In genomic region chr7:18858310-18858916, GRCm38 (mm10) we compare ENCODE assay signal across 10 mouse cellular contexts. TPM values are rescaled to one million over a fixed set of nuclear protein-coding genes. Genes with fewer than 3 reads are reported as not detected.
A peak's percentile ranks its signal among the peaks of the same experiment; 100 is the strongest.
DNase-seq lines count a peak whose midpoint lies in the region; ATAC-seq lines count a peak whose summit lies in the region.
"Had no signal": no experiment of that assay in that cellular context is flagged by ENCODE, and none has a peak within 500 bp of the region (broad histone marks: within the 10 kb centered on the region; RNA-seq: fewer than 3 reads in every experiment).

No protein-coding gene starts in this region.

- H3K4me1 ChIP-seq in heart, embryonic 13.5 days: peaks cover 12% of the 10 kb centered on the region
- H3K4me1 ChIP-seq in midbrain, embryonic 14.5 days (ENCODE audit: control insufficient read depth, insufficient read depth, low read length): no peaks in the 10 kb centered on the region

- H3K4me2 ChIP-seq in heart, embryonic 13.5 days: no peak overlapping the region
- H3K4me2 ChIP-seq in midbrain, embryonic 14.5 days (ENCODE audit: low read length): no peak overlapping the region

- 0 out of 2 replicates have a peak, but pooled peaks cover 5% of the 10 kb centered on the region for H3K9me3 ChIP-seq in heart, embryonic 13.5 days
- peaks cover 2% of the 10 kb centered on the region; the same call in 1 of the 2 replicates for H3K9me3 ChIP-seq in midbrain, embryonic 14.5 days (ENCODE audit: control insufficient read depth, low read length)

- H3K27me3 ChIP-seq in heart, embryonic 13.5 days (replicated peaks): no peaks in the 10 kb centered on the region
- H3K27me3 ChIP-seq in midbrain, embryonic 14.5 days (ENCODE audit: control insufficient read depth, insufficient read depth, low read length): no peaks in the 10 kb centered on the region

- WGBS in heart, embryonic 13.5 days: 44% methylated on average over 5 of the region's 5 CpGs
- WGBS in midbrain, embryonic 14.5 days: 85% methylated on average over 5 of the region's 5 CpGs

- ATAC-seq in heart, embryonic 13.5 days (ENCODE audit: extremely low read depth, insufficient number of reproducible peaks, low FRiP score, low TSS enrichment): no peak
- ATAC-seq in cerebellum, adult (ENCODE audit: insufficient number of reproducible peaks, low FRiP score, low TSS enrichment): no peak
- ATAC-seq in midbrain, embryonic 14.5 days (ENCODE audit: low FRiP score, low TSS enrichment): no peak
- ATAC-seq in CD4-positive, CD25-positive, alpha-beta regulatory T cell, adult 4 months: no peak
- ATAC-seq: forebrain, embryonic 16.5 days had no signal

- H3K27ac ChIP-seq in heart, embryonic 13.5 days (replicated peaks): peak overlapping the region; percentile 79
- H3K27ac ChIP-seq in midbrain, embryonic 14.5 days (replicated peaks; ENCODE audit: low read depth, low read length): no peak overlapping the region

- peak; percentile 69 for DNase-seq in 3134 (ENCODE audit: extremely low read depth, insufficient read length, low spot score)
- peak; percentile 88 for DNase-seq in Muller cell, postnatal 12 days (ENCODE audit: inconsistent ontology term)
- DNase-seq in kidney, postnatal 14 days: peak; percentile 34
- DNase-seq in midbrain, embryonic 14.5 days: no peak
- no peak for DNase-seq in right cerebral cortex, postnatal 10 days (ENCODE audit: low spot score in 2 of 2)
- DNase-seq: thymus, postnatal 14 days had no signal

- H3K36me3 ChIP-seq in heart, embryonic 13.5 days: no peaks in the 10 kb centered on the region
- H3K36me3 ChIP-seq in midbrain, embryonic 14.5 days (ENCODE audit: control insufficient read depth, insufficient read depth, low read length): no peaks in the 10 kb centered on the region

- H3K4me3 ChIP-seq in heart, embryonic 13.5 days: no peak overlapping the region
- H3K4me3 ChIP-seq in midbrain, embryonic 14.5 days (replicated peaks; ENCODE audit: low read depth, low read length): no peak overlapping the region

- no peak overlapping the region for H3K9ac ChIP-seq in heart, embryonic 13.5 days
- no peak overlapping the region for H3K9ac ChIP-seq in midbrain, embryonic 14.5 days (replicated peaks; ENCODE audit: low read length)

RNA-seq across cellular contexts. Expression of gene Pglyrp1, which starts 12.7 kb away (rescaled TPM):
- 0.82 and 1.2 TPM in 2 replicates for polyA plus RNA-seq in heart, embryonic 13.5 days (2015; fragmentation: Nextera tagmentation; extraction: Ambion mirVana)
- polyA plus RNA-seq in midbrain, embryonic 14.5 days (2014; fragmentation: Nextera tagmentation; extraction: Ambion mirVana): 18.9 and 20.7 TPM in 2 replicates
- 100 to 1,000 TPM; 246 to 259 TPM for polyA plus RNA-seq in CD4-positive, CD25-positive, alpha-beta regulatory T cell, adult 4 months (2017; shearing (Covaris generic))

RNA-seq across cellular contexts. Expression of gene Mill2, which starts 18.6 kb away (rescaled TPM):
- 0.16 and 0.18 TPM in 2 replicates for polyA plus RNA-seq in heart, embryonic 13.5 days (2015; fragmentation: Nextera tagmentation; extraction: Ambion mirVana)
- polyA plus RNA-seq in midbrain, embryonic 14.5 days (2014; fragmentation: Nextera tagmentation; extraction: Ambion mirVana): 0.18 and 0.43 TPM in 2 replicates
- under 1 TPM in 1 of 2 experiments, not detected in 1; 0.22 TPM for polyA plus RNA-seq in CD4-positive, CD25-positive, alpha-beta regulatory T cell, adult 4 months (2017; shearing (Covaris generic))

RNA-seq across cellular contexts. Expression of gene Psg17, which starts 37.0 kb away (rescaled TPM):
- 0.09 TPM in 1 of 2 replicates, not detected in the other for polyA plus RNA-seq in heart, embryonic 13.5 days (2015; fragmentation: Nextera tagmentation; extraction: Ambion mirVana)
- not detected in 2 replicates for polyA plus RNA-seq in midbrain, embryonic 14.5 days (2014; fragmentation: Nextera tagmentation; extraction: Ambion mirVana)
- polyA plus RNA-seq in CD4-positive, CD25-positive, alpha-beta regulatory T cell, adult 4 months (2017; shearing (Covaris generic)): not detected
- polyA plus RNA-seq: forebrain, embryonic 16.5 days had no signal

RNA-seq across cellular contexts. Expression of gene Ccdc61, which starts 51.8 kb away (rescaled TPM):
- polyA plus RNA-seq in heart, embryonic 13.5 days (2015; fragmentation: Nextera tagmentation; extraction: Ambion mirVana): 18.2 and 23.0 TPM in 2 replicates
- 16.1 and 18.5 TPM in 2 replicates for polyA plus RNA-seq in midbrain, embryonic 14.5 days (2014; fragmentation: Nextera tagmentation; extraction: Ambion mirVana)
- polyA plus RNA-seq in CD4-positive, CD25-positive, alpha-beta regulatory T cell, adult 4 months (2017; shearing (Covaris generic)): 1 to 10 TPM; 7.6 to 8.9 TPM

Comparison
In these comparisons a context has a peak if more than half of its experiments do, and no peak if none do; other contexts are left out.
1. DNase-seq: peak in 3134 (single experiment), Muller cell, postnatal 12 days (single experiment) and kidney, postnatal 14 days (single experiment); none in midbrain, embryonic 14.5 days (single experiment) and right cerebral cortex, postnatal 10 days (0 of 2).
2. RNA of gene Pglyrp1, which starts 12.7 kb away (polyA plus RNA-seq): 246 to 259 TPM in CD4-positive, CD25-positive, alpha-beta regulatory T cell, adult 4 months; 18.9 to 20.7 TPM in midbrain, embryonic 14.5 days and 0.82 to 1.2 TPM in heart, embryonic 13.5 days; every median in the first group is over 10 times any median in the second.